Mouse (Mus musculus) urinary bladder, postnatal 4 days (tissue): Measurements from ENCODE around the gene Tmem182.
A peak's percentile ranks its signal among the peaks of the same experiment; 100 is the strongest.

Experiments used
- DNase-seq, 2 experiments: peaks; one replicate each; pipeline ENCODE4 v3.0.0; 2021 to 2022; ENCODE audit warnings: low spot score in 2 of 2

The Tmem182 gene

DNA sequence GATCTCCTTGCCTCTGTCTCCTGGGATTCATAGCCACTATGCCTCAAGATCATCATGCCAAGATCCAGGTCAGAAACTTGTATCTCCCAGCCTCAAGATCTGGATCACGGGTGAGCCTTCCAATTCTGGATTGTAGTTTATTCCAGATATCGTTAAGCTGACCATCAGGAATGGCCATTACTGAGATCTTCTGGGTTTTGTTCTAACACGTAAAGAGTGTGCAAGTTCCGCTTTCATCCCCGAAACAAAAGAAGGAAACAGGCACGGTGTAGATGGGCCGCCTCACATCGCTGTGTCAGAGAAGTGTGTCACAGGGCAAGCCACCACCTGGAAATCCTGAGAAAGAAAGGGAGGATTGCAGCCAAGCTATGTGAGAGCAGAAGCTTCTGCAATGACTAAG lies 6.3 kb upstream of the Tmem182 start:
- no peak for DNase-seq

DNA sequence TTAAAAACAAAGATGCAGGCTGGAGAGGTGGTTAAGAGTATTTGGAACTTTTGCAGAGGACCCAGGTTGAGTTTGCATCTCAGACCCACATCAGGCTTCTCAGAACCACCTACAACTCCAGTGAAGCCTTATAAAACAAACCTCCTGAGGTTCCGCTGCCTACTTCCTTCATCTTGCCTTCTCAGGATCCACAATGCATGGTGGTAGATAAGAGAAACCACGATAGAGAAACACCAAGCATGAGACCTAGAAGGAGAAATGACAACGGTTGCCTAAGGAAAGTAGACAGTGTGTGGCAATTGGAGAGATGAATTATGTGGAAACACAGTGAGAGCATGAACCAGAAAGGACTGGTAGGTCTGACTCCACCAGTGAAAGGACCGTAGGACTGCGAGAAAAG lies 4.5 kb upstream of the Tmem182 start:
- DNase-seq = no peak

DNA sequence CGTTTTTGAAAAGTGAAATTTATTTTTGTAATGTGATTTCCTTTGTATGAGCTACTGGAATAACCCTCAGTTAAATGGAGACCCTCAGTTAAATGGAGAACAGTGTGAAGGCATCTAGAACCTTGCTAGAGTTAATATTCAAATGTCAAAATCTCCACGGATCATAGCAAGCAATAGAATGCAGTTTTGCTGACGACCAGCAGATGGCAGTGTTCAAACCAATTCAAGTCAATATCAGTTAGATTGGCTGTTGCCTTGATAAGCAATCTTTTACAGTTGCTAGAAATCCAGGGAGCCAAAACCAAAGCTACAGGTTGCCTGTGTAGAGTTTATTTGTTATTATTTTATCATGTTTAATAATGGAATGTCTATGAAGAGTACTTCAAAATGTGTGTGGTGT lies 2.6 kb upstream of the Tmem182 start:
- DNase-seq = peak in 1 of 2 experiments; percentile 46

DNA sequence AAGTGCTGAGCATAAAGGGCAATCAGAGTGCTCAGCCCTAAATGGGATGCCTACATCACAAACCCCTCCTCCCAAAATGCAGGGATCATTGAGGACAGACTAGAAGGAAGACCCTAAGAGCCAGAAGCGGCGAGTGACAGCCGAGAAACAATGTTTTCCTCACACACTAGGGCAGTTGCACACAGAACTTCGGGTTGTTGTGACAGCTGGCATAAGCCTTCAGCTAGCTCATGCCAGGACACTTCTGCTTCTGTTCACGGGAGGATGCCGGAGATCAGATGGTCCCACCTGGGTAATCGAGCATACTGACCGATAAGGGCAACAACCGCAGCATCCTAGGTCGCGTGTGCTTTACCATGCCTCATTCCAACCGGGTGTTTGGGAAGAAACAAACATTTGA lies 1.3 kb upstream of the Tmem182 start:
- DNase-seq = no peak

DNA sequence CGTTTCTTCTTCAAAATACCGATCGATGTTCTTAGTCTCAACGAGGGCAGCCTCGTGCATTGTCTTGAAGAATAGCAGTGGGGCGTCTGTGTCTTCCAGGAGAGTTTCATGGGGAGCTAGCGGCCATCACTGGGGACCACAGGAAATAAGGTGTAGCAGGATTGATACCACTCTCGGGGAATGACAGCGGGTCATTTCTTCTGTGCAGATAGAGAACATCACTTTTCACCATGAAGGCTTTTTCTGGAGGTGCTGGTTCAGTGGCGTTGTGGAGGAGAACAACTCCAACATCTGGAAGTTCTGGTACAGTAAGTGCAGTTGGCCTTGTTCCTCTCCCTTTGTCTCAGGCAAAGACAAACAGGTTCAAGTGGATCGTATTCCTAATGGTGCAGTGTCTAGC lies 490 bp downstream of the Tmem182 start:
- no peak for DNase-seq

DNA sequence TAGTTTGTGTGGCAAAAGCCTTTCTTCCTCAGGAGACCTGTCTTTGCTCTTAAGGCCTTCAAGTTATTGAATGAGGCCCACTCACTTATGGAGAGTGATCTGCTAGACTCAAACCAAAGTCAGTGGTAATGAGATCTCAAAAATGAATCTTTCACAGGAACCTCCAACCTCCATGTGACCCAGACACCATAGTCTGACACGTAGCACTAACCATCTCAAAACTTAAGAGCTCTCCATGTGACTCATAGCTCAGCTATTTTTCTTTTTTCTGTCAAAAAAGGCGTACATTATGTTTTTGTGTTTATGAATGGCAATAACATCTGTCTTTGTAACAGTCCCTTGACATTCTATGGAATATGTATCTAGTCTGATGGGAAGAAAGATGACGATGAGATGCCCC lies 3.2 kb downstream of the Tmem182 start:
- no peak for DNase-seq

DNA sequence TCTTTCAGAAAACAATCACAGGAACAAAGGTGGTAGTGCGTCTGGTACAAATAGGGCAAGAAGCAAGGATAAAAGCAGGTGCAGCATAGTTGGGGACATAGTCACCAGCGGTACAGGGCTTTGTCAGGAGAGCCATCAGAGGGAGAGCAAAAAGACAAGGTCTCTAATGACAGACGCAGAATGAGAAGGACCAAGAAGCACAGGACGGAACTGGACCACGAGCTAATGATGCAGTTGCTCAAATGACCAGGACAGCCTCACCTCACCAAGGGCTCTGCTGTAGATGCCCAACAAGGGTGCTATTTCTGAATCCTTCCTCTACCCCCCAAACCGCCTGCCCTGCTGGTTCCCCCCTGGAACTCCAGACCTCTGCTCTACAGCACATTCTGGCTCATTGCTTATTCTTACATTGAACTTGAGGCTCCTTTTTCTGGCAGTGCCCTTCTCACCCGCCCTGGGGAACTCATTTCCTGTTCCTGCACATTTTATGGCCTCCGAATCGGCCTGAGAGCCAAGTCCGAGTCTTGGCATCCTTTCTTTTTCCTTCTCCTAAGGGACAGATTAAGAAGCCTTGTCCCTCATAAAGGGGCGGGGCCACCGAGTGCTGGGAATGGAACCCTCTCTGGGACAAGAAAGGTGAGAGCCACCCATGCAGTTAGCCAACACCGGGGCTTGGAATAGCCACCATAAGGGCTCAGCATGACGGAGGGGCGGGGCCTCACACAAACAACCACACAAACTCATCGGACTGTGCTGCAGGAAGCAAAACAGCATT lies 9.9 kb downstream of the Tmem182 start:
- DNase-seq = no peak

DNA sequence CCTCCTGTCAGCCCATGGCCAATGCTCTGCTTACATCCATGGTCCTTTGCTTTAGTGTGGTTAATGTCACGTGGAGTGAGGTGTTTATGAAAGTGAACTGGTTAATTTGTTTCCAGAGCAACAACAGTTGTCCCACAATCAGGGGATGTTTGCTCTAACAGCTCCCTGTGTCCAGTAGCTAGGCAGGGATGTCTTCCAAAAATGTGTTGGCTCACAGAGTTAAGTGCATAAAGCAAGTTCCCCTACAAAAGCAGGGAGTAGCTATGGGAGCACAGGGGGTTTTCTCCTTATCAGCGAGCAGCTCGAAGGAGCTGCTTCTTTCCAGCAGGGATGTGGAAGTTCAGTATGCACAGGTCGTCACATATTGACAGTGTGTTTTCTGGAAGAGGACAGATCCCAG lies 19.1 kb downstream of the Tmem182 start:
- no peak for DNase-seq

DNA sequence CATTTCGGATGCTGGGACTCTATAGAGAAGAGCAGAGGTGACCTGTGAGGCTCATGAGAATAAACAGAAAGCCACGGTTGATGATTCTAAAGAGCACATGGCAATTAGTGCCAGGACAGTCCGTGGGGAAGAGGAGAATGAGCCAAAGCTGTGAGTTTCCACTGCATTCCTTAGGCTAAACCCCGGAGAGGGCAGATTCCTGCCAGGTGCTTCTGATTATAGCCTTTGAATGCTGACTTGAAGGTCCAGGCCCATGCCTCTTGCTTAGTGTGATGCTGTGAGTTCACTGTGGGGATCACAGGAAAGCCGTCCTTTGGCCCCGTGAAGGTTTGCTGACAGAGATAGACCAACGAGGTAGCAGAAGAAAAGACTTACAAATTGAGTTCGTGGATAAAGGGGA lies 19.5 kb downstream of the Tmem182 start:
- no peak for DNase-seq

DNA sequence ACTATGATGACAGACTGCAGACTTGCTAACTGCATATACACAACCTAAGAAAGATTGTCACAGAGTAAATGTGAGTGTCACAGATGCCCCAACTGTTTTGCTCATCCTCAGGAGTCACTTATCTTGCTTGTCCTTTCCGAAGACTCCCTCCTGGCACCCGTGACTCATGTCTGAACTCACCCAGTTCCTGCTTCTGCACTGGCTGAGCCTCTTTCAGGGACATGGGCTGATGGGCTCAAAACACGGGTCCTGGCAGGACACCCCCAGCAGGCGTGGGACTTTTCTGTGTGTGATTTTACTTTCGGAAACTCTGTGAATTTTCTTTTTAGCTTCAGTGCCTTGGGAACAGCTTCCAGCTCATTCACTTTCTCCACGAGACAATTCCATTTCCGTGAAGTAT lies 20.4 kb downstream of the Tmem182 start:
- no peak for DNase-seq

DNA sequence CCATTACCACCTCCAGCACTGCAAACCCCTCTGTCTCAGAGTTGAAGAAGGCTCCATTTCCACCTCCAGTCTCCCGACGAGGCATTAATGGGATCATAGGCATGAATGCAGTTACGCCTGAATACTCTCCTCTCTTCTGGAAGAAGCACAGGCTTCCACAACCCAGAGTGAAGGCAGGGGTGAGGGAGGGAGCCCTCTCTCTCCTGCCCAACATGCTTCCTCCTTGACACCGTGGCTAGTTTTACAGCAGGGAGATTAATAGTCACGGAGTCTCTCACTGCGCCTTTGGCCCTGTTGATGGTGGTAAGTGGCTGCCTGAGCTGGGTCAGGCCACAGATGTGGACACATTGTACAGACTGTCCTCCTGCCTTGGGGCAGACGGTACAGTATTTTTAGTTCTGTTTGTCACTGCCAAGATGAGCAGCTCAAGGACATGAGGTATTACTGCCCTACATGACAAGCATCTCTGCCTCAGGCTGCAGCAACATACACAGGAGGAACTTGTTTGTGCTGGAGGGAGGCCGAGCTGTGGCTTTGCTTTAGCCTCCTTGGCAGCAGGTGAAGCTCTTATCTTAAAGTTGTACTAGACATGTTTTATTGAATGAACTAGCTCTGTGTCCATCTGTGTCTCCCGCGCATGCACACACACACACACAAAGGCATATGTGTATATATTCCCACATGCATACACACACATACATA lies 24.0 kb downstream of the Tmem182 start:
- no peak for DNase-seq

DNA sequence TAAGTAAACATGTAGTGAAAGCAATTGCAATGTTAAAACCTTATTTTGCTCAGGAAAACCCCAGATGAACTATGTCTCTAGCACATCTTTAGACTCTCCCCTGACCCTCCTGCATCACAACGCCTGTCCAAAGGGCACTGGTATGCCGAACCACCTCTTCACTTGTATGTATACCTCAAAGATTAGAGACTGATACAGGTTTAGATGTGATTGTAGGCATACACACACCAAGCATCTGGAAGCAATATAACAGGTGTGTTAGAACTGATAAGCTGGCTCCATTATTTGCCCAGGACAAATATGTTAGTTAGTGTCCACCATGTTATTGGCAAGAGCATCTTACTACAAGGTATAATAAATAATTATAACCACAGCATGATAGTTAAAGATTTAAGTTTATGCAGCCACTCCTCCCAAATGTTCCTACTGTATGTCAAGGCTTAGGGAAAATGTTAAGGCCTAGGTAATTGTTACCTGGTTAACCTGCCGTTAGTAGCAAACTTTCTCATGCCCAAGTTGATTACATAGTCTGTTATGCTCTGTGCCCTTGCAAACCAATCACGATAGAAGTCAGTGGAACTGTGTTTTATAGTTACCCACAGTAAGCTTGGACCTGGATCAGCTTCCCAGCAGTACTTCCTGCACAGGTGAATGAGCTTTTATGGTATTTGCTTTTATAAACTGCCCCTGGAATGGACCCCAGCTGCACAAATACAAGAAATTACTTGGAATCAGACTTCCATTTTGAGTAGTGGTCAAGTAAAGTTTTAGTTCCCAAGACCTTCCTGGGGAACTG lies 25.5 kb downstream of the Tmem182 start:
- no peak for DNase-seq

DNA sequence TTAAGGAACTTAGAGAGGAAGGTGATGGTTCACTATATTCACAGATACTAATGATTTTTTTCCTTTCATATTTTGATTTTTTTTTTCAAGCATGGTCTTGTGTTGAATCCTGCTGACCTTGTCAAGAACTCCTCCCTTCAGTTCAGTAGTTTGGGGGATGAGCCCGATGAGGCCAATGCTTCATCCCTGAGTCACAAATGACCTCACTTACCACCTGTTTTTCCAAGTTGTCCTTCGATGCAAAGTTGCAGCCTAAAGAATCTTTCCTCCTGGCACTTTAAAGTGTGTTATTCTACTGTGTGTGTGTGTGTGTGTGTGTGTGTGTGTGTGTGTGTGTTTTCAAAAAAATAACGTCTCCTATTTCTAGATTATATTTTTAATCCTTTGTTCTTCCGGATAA lies 30.1 kb downstream of the Tmem182 start:
- DNase-seq = no peak

DNA sequence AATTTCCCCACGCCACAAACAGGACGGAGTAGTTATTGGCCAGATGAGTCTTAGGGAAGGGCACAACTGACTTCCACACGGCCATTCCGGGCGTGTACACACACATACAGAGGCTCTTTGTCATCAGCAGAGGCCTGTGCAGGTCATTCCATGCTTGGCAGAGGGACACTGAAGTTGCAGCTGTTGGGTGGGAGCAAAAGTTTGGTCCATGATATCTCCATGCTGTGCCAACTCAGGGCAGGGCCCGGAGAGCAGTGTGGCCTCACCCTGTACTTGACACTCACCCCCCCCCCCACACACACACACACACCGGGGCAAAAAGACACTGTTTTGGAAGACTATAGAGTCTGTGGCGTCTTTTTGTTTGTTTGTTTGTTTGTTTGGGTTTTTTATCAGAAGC lies 35.2 kb downstream of the Tmem182 start:
- DNase-seq = no peak

DNA sequence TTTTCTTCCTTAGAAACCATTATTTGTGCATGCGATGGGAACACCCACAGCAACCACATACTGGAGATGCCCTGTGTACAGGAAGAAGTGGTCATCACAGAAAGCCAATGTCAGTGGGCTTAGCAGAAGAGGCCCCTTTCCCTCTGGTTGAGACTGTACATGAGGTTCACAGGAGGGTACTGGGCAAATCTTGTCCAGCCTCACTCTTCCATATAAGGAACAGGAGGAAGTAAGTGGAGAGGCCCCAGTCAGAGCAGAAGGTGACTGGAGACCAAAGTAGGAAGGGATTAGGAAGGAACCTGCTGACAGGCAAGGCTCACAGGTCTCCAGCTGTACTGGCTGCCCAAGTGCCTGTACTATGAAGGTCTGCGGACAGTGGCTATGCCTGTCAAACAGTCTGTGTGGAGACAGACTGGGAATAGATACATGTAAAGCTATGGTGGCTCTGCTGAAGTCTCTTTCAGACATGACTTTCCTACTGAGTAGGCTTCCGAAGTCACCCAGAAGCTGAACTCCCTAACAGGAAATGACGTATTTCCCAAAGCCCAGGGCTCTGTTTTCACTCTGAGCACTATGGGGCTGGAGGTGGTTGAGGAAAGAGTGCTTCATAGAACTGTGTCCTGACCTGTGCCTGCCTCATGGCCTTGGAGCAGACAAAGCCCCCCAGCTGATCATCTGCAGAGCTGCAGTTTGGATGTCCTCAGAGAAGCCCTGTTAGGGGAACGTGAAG lies 35.8 kb downstream of the Tmem182 start:
- DNase-seq = no peak

DNA sequence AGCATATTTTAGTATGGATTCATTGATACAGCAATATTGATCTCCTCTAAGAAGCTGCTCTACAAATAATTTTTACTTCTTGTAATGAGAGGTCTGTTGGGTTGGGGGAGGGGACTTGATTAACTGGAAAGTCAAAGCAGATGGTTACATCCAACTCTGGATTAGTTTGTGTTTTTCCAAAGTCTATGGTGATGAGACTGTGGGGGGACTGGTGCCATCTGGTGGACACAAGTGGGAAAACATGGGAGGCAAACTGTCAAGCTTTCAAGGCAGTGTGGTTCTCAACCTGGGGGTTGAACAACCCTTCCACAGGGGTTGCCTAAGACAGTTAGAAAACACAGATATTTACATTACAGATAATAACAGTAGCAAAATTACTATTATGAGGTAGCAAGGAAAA lies 39.2 kb downstream of the Tmem182 start:
- peak; percentile 22 to 64 for DNase-seq

DNA sequence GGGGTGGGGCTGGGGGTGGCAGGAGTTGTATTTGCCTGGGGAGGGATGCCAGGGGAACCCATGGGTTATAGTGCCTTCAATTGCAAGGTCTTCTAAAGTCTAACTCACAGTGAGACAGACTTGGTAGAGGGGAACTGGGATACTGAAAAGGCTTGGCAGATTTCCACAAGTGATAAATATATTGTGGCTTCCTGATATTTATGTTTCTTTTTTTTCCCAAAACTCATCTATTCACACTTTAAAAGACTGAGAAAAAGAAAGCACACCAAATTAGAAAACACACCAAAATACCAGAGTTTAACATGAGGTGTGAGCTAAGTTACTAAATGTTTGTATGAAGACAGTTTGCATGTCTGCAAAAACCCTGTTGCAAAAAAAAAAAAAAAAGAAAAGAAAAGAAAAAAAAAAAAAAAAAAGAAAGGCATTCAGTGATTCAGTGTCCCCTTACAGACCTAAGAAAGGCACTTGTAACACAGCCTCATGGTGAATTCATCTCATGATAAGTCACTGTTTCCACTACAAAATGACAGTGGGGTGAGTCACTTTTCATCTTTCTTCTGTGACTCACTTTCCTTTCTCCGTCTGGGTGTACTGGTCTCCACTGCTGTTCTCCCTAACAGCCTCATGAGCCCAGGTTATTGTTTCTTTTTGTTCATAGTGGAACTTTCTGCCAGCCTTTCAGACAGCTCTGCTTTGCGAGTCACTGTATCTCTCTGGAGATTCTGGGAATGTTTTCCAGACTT lies 42.0 kb downstream of the Tmem182 start:
- DNase-seq = no peak

DNA sequence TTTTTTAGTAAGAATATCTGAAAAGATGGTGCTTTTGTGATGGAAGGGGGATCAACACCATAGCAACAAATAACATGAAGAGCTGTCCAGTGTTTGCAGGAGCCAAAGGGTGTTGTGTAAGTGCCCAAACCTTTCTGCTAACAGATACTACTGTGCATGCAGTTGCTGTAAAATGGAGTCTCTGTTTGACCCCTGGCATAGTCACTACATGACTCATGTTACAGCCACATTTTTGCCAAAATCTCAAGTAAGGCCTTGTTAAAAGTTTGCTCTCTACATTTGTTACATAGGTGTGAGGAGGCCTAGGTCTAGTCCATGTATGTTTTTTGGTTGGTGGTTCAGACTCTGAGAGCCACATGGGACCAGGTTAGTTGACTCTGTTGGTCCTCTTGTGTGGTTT lies 45.9 kb downstream of the Tmem182 start:
- no peak for DNase-seq

DNA sequence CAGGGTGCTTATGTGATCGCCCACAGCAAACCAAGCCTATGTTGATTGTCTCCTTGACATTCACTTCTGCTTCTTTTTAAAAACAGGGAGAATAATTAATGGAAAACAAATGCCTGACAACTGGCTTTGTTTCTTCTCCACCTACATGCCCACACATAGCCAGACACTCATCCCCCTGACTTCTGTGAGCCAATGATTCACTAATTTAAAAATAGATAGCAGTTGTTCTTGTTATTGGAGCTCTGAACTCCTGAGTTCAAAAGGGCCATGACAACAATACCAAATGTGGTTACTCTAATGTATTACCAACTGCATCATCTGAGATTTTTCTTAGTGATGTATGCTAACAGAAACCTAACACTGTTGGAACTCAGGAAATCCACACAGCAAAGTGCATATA lies 49.9 kb downstream of the Tmem182 start:
- DNase-seq = no peak

DNA sequence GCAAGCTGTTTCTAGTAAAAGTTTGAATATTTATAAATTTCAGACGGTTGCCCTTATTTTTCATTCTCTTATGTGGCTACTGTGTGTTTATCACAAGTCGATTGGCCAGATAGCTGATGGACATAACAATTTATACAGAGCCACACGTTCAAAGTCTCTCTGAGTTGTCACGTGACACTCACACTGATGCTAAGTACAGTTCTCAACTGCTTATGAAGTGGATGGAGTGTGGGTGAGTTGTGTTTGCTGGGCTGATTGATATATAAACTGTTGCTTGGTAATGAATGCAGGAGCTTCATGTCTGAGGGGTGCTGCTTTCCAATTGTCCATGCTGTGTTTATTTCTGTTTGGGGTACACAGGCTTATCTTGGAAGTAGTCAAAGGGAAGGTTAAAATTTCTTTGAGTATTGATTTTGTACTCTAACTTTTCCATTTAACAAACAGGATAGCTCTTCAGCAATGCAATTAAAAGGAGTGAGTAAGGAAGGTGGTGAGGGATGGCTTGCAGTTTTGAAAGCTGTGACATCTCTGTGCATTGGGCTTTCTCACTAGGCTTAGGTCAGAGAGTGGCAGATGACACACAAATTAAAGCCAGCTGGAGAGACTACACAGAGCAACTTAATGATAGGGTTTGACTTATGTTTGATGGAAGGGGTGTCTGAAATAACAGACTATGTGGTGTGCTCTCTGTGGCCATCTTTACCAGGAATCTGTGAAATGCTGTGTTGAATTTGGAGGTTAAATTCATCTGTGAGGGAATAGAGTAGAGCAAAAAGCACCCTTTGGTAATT lies 51.6 kb downstream of the Tmem182 start:
- DNase-seq = no peak

DNA sequence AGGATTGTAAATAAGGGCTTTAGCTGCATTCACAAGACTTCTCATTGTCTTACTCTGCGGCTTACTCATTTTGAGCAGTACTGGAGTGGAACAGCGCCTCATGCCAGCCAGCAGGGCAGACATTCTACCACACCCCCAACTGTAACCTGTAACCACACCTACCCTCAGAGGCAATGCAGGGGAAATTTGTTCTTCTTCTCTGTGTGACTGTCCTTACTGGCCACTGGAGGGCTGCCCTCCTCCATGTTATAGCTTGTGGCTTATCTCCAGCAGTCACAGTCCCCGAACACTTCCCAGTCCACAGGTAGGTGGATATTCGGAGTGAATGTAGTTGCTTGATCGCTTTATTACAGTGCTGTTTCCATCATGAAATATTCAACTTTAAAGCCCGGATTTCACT lies 59.6 kb downstream of the Tmem182 start:
- no peak for DNase-seq
